ENCODE assay signal across 9 mouse cellular contexts in genomic region chr13:16017338-16017737, GRCm38 (mm10). TPM values are rescaled to one million over a fixed set of nuclear protein-coding genes. Genes with fewer than 3 reads are reported as not detected.
DNase-seq lines count a peak whose midpoint lies in the region; ATAC-seq and TF ChIP-seq lines count a peak whose summit lies in the region.
"Had no signal": no experiment of that assay in that cellular context is flagged by ENCODE, and none has a peak within 500 bp of the region (broad histone marks: within the 10 kb centered on the region; RNA-seq: fewer than 3 reads in every experiment).

No protein-coding gene starts in this region.

- WGBS in heart, embryonic 16.5 days = 0% methylated on average over 20 of the region's 20 CpGs

- no peak overlapping the region for H3K9ac ChIP-seq in ES-E14 (ENCODE audit: insufficient read depth, low read depth, low read length, poor library complexity, severe bottlenecking)
- H3K9ac ChIP-seq in heart, embryonic 16.5 days (ENCODE audit: low read length) = peak overlapping the region; percentile 72

- ATAC-seq in erythroblast, adult 5-6 weeks (replicated peaks; ENCODE audit: low FRiP score, poor library complexity, severe bottlenecking) = no peak
- 0 out of 2 replicates have a peak, but pooled peaks have one; percentile 16 for ATAC-seq in heart, embryonic 16.5 days (replicated peaks; ENCODE audit: extremely low read depth, insufficient read depth, low FRiP score)

- H3K4me1 ChIP-seq in erythroblast, embryonic 14.5 days (ENCODE audit: control insufficient read depth) = no peaks in the 10 kb centered on the region
- no peaks in the 10 kb centered on the region for H3K4me1 ChIP-seq in ES-E14 (ENCODE audit: control insufficient read depth in 2 of 2, insufficient read depth in 2 of 2, low read length in 2 of 2, poor library complexity in 1 of 2)
- H3K4me1 ChIP-seq in heart, embryonic 16.5 days (ENCODE audit: control insufficient read depth, insufficient read depth, low read length) = peaks cover 10% of the 10 kb centered on the region
- H3K4me1 ChIP-seq in megakaryocyte, embryonic 14.5 days = peaks cover 14% of the 10 kb centered on the region

- H3K9me3 ChIP-seq in erythroblast, embryonic 14.5 days (ENCODE audit: control insufficient read depth, low read length) = no peaks in the 10 kb centered on the region
- H3K9me3 ChIP-seq in ES-E14 (ENCODE audit: control insufficient read depth, insufficient read depth, low read depth, low read length) = no peaks in the 10 kb centered on the region
- no peaks in the 10 kb centered on the region for H3K9me3 ChIP-seq in heart, embryonic 16.5 days (replicated peaks; ENCODE audit: control insufficient read depth, low read length)
- no peaks in the 10 kb centered on the region for H3K9me3 ChIP-seq in megakaryocyte, embryonic 14.5 days

- peak overlapping the region; percentile 82 for H3K4me2 ChIP-seq in heart, embryonic 16.5 days (ENCODE audit: low read depth, low read length)

- no peak overlapping the region for H3K27ac ChIP-seq in ES-E14 (ENCODE audit: insufficient read depth, low read depth, low read length, poor library complexity, severe bottlenecking)
- H3K27ac ChIP-seq in heart, embryonic 16.5 days (ENCODE audit: low read length) = peak overlapping the region; percentile 70

- in situ Hi-C loops in ES-E14 (cut with MboI; ENCODE audit: low sequenced_read_pairs in 2 of 2, unreplicated experiment in 2 of 2) = loop anchor here in 1 of 2 experiments (25.0 kb wide), 1 partner anchor 745 kb away; no protein-coding TSS in a partner anchor

- H3K36me3 ChIP-seq in erythroblast, embryonic 14.5 days (ENCODE audit: control insufficient read depth) = no peaks in the 10 kb centered on the region
- no peaks in the 10 kb centered on the region for H3K36me3 ChIP-seq in ES-E14 (ENCODE audit: control insufficient read depth, insufficient read depth, low read length, poor library complexity, severe bottlenecking)
- H3K36me3 ChIP-seq in heart, embryonic 16.5 days (ENCODE audit: control insufficient read depth, insufficient read depth) = no peaks in the 10 kb centered on the region
- H3K36me3 ChIP-seq in megakaryocyte, embryonic 14.5 days (replicated peaks; ENCODE audit: low read length) = no peaks in the 10 kb centered on the region

- peaks cover 15% of the 10 kb centered on the region for H3K27me3 ChIP-seq in erythroblast, embryonic 14.5 days (ENCODE audit: control insufficient read depth)
- H3K27me3 ChIP-seq in heart, embryonic 16.5 days (ENCODE audit: control insufficient read depth, insufficient read depth, low read length) = peaks cover 4% of the 10 kb centered on the region; the same call in 1 of the 2 replicates
- H3K27me3 ChIP-seq in megakaryocyte, embryonic 14.5 days (replicated peaks) = peaks cover 38% of the 10 kb centered on the region

- DNase-seq in ES-E14 (ENCODE audit: low read depth, low spot score) = no peak
- no peak for DNase-seq in gastrocnemius, adult 18-20 months (ENCODE audit: low spot score)
- DNase-seq in thymus, postnatal 25 days = no peak
- DNase-seq in spleen, postnatal 4 days (ENCODE audit: low spot score in 2 of 2) = no peak

- peak overlapping the region; percentile 26 for H3K4me3 ChIP-seq in erythroblast, embryonic 14.5 days (replicated peaks)
- H3K4me3 ChIP-seq in ES-E14 (ENCODE audit: insufficient read depth in 1 of 2, low read depth in 1 of 2, low read length in 2 of 2, poor library complexity in 1 of 2, severe bottlenecking in 1 of 2) = peak overlapping the region; percentile 37 to 48
- H3K4me3 ChIP-seq in heart, embryonic 16.5 days (ENCODE audit: low read length) = peak overlapping the region; percentile 65
- H3K4me3 ChIP-seq in megakaryocyte, embryonic 14.5 days (replicated peaks) = peak overlapping the region; percentile 87

TF ChIP-seq in ES-E14, 5 proteins besides CTCF, POLR2A, EP300 and RAD21:
- TF ChIP-seq HCFC1 (IDR thresholded peaks at IDR 0.05; ENCODE audit: borderline replicate concordance, insufficient read depth, low read length) (no peak), ZC3H11A (IDR thresholded peaks at IDR 0.05; ENCODE audit: borderline replicate concordance, low read depth, low read length) (no peak), MAFK (IDR thresholded peaks at IDR 0.05; ENCODE audit: insufficient read depth, low read depth, low read length) (no peak), CHD2 (IDR thresholded peaks at IDR 0.05; ENCODE audit: low read depth, low read length) (no peak), ZNF384 (IDR thresholded peaks at IDR 0.05; ENCODE audit: low read depth, low read length) (no peak)

RNA-seq across cellular contexts. Expression of gene Inhba, which starts 5.7 kb away (rescaled TPM):
- not detected in 2 replicates for polyA plus RNA-seq in erythroblast, embryonic 14.5 days (2012)
- 7.5 and 7.9 TPM in 2 replicates for total RNA-seq in erythroblast, adult 5-6 weeks (2015; ENCODE audit: low replicate concordance)
- total RNA-seq in erythroblast, adult 5-6 weeks (2017; ENCODE audit: low replicate concordance) = 2.5 and 3.8 TPM in 2 replicates
- total RNA-seq in ES-E14 (2012; rRNA removed) = 1.8 and 7.5 TPM in 2 replicates
- polyA plus RNA-seq in heart, embryonic 16.5 days (2015; fragmentation: Nextera tagmentation; extraction: Ambion mirVana) = 11.7 and 12.5 TPM in 2 replicates
- polyA plus RNA-seq in megakaryocyte, embryonic 14.5 days (2012; ENCODE audit: insufficient read depth, low replicate concordance) = 0.03 and 1.1 TPM in 2 replicates
- total RNA-seq in gastrocnemius, adult 18-20 months (2021) = 1 to 10 TPM in 1 of 2 experiments, under 1 TPM in 1; 0.75 to 2.3 TPM
- total RNA-seq: MEL had no signal

Comparison
In these comparisons a context has a peak if more than half of its experiments do, and no peak if none do; other contexts are left out.
1. H3K4me3 ChIP-seq: peak in every context shown above with its lines; median percentile 87 in megakaryocyte, embryonic 14.5 days; 65 in heart, embryonic 16.5 days; 42 in ES-E14; 26 in erythroblast, embryonic 14.5 days.